Mouse (Mus musculus) right cerebral cortex, postnatal 36 days (tissue): Measurements from ENCODE around the gene Hspa2.

ENCODE experiments used
- DNase-seq, 2 experiments: peaks; one replicate each; pipeline ENCODE4 v3.0.0; 2022; ENCODE audit warnings: low spot score in 2 of 2, mixed read lengths in 1 of 2

Hspa2 gene

DNA sequence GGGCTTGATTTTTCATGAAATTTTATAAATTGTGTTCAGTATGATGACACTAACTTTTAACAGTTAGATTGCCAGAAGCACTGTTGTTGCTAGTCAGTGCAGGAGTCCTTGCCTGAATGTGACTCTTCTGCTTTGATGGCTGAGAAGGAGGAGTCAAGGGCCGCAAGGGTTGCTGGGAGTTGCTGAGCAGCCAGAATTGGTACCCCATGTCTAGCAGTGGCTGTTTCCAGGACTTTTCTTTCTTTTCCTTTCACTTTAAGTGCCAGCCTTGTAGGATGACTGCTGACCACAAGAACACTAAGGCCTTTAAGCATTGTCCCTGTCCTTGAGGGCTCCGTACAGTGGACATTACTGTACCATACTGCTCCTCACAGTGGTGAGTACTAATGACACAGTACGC is 26.2 kb upstream of the Hspa2 start:
- no peak for DNase-seq

GRCm38 (mm10) chr12:76378556-76378955 is 25.4 kb upstream of the Hspa2 start:
- DNase-seq = no peak

DNA sequence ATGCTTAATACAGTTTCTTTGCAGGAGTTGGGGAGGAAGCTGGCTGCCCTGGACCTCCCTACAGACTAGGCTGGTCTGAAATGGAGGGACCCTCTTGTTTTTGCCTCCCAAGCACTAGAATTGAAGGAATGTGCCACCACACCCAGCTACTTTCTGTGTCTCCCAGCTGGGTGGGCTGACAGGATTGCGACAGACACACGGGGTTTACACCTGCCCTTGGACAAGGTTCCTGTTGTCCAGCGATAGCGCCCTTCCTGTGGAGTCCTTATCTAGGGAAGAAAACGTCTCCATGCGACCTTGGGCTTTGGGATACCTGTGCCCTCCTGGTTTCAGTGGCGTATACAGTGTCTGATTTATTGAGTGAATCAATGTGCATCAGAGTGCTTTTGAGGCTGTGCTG is 23.8 kb upstream of the Hspa2 start:
- no peak for DNase-seq

GRCm38 (mm10) chr12:76385342-76385741 is 18.6 kb upstream of the Hspa2 start:
- DNase-seq = no peak

- no peak for DNase-seq
These were observed 15.2 kb upstream of the Hspa2 start for GRCm38 (mm10) chr12:76388794-76389193.

GRCm38 (mm10) chr12:76391595-76392271 is 12.2 kb upstream of the Hspa2 start:
- no peak for DNase-seq

GRCm38 (mm10) chr12:76392979-76393378 is 11.0 kb upstream of the Hspa2 start:
- DNase-seq = no peak

GRCm38 (mm10) chr12:76397281-76397680 is 6.7 kb upstream of the Hspa2 start:
- DNase-seq = no peak

DNA sequence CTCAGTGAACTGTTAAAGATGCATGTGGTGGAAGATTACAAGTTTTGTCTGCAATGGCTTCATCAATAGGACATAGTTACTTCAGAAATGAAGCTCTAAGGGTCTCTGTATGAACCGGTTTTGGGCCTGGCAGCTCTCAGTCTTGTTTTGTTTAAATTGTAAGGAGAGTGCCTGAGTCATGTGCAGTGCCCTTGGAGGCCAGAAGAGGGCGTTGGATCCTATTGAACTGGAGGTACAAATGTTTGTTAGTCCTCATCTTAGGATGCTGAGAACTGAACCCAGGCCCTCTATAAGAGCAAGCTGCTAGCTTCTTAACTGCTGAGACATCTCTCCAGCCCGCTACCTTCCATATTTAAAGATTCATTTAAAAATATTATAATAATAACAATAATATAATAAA is 2.3 kb upstream of the Hspa2 start:
- no peak for DNase-seq

DNA sequence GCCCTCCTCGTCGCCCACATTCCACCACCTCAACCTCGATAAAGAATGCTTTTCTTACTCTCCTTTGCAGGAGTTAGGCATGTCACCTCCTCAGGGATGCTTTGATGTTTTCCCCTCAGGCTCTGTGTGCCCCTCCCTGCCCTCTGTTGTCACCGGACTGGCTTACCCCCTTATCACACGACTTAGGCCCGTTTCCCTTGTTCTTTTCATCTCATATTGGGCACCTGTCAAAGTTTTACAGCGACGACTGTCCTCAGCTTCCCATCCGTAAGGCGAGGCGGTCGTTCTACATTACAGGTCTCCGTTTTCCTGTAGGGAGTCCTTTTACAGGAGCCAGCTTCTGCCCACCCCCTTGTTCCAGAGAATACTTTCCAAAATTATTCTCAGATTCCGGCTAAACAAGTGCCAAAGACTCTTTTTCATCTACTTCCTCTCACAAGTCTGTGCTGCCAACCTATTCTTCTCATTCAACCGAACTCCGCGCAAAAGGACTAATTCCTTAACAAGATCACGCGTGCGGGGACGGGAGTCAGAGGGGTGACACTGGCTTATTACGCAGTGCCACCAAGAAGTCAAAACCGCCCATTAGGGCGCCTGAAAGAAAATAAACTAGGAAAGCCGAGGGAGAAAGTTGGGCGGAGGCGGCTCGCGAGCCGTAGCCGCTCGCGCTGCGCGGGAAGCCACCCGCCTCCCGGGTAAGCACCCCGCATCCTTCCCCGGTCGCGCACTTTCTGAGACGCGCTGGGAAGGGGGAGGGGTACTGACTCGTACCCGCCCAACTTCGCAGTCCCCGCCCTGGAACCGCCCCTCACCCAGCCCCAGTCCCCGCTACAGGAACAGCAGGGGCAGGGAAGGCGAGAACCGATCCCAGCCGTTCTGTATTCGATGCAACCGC is 738 bp upstream of the Hspa2 start:
- DNase-seq = peak in 1 of 2 experiments; percentile 2

- peak in 1 of 2 experiments; percentile 20 for DNase-seq
These were observed 833 bp downstream of the Hspa2 start for GRCm38 (mm10) chr12:76404836-76405182.

- peak; percentile 21 to 25 for DNase-seq
These were observed 1.4 kb downstream of the Hspa2 start for GRCm38 (mm10) chr12:76405183-76405970.

DNA sequence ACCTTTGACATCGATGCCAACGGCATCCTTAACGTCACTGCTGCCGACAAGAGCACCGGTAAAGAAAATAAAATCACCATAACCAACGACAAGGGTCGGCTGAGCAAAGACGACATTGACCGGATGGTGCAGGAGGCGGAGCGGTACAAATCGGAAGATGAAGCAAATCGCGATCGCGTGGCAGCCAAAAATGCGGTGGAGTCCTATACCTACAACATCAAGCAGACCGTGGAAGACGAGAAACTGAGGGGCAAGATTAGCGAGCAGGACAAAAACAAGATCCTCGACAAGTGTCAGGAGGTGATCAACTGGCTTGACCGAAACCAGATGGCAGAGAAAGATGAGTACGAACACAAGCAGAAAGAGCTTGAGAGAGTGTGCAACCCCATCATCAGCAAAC is 2.0 kb downstream of the Hspa2 start:
- no peak for DNase-seq

DNA sequence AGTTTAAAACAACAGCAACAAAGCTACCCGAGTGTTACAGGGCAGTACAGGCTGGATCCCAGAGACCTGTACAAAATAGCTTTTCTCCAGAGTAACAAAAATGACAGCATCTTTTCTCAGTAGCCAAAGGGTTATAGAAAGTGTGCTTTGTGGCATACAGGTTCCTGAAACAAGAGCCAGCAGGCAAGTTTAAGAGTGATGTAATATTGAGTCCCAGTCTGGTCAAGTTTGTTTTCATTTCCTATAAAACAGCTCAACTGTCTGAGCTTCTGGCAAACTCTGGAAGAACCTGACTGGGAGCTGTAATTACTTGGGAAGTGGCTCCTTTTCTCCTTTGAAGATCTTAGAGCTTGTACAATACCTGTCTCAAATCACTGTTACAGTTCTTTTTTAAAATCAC is 3.2 kb downstream of the Hspa2 start:
- no peak for DNase-seq

- no peak for DNase-seq
These were observed 5.2 kb downstream of the Hspa2 start for GRCm38 (mm10) chr12:76409166-76409565.

DNA sequence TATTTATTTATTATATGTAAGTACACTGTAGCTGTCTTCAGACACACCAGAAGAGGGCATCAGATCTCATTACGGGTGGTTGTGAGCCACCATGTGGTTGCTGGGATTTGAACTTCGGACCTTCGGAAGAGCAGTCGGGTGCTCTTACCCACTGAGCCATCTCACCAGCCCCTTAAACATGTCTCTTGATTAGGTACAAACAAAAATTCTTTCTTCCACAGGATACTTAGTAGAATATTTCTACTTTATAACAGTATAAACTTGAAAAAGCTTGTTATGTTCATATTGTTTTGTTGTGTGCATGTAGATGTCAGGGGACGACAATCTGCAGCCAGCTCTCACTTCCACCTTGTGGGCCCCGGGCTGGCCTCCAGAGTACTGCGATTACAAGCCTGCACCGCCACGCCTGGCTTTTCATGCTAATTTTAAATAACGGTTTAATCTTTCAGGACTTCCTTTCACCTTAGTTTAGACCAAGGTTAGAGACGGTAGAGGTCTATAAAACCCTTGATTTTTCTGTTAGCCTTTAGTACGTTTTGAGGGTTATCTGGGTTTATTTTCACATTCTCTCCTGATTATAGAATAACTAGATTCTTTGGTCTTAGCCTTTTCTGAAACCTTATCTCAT is 11.5 kb downstream of the Hspa2 start:
- no peak for DNase-seq

DNA sequence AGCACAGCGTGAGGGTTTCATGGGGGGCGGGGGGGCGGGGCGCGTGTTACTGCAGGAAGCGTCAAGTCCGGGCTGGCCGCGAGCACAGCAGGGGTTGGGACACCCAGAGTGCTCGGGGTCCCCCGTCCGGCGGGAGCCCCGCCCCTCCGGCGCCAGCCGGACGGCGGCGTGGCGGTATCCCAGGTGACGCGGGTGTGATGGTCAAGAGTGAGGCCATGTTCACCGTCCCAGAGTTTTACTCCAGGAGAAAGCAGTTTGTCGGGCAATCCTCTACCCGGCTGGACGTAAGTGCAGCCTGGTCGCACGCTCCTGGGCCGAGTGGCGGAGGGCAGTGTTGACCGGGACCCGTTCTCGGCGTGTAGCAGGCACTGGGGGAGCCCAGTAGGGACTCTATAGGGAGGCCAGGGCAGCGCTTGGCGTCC is 13.5 kb downstream of the Hspa2 start, which contains the start of gene Ppp1r36:
Gene Ppp1r36, plus strand, starts transcription at position 106 of the 422 bp plus-strand sequence.
- no peak for DNase-seq

DNA sequence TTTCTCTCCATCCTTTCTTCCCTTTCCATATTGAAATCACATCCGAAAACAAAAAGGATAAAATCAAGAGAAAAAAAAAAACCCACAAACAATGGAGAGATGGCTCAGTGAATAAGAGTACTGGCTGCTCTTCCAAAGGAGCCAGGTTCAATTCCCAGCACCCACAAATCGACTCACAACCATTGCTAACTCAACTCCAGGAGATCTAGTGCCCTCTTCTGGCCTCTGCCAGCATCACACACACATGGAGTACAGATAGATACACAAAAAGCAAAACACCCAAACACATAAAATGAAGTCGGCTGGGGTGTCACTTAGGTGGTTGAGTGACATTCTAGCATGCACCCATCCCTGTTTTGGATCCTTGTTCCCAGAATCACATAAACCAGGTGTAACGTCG is 14.4 kb downstream of the Hspa2 start:
- DNase-seq = no peak

- no peak for DNase-seq
These were observed 21.3 kb downstream of the Hspa2 start for GRCm38 (mm10) chr12:76425256-76425655.

- DNase-seq = no peak
These were observed 23.6 kb downstream of the Hspa2 start for GRCm38 (mm10) chr12:76427546-76427945.

GRCm38 (mm10) chr12:76430879-76431406 is 27.0 kb downstream of the Hspa2 start:
- DNase-seq = peak in 1 of 2 experiments; percentile 11
